Comparison of ENCODE assay signal across 8 mouse cellular contexts in the genomic region with DNA sequence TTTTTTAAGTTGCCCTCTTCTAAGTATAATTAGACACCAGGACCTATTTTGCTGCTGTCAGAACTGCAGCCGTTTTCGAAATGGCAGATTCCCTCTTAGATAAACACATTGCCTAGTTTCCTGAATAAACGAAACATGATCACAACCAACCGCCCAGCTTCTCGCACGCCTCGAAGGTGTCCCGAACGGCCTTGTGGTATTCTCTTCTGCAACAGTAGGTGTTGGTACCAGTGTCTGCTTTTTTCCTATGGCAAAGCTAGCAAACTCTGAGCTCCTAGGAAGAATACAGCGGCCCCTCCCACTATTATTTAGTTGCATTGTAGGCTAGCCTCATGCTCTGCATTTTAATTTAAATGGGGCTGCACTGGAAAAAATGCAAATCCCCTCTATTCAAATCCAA. TPM values are rescaled to one million over a fixed set of nuclear protein-coding genes. Genes with fewer than 3 reads are reported as not detected.
DNase-seq lines count a peak whose midpoint lies in the region; ATAC-seq lines count a peak whose summit lies in the region.

No protein-coding gene starts in this region.

- H3K27me3 ChIP-seq in limb, embryonic 13.5 days: no peaks in the 10 kb centered on the region
- no peaks in the 10 kb centered on the region for H3K27me3 ChIP-seq in neural tube, embryonic 15.5 days (replicated peaks)

- peak overlapping the region; percentile 46 for H3K4me2 ChIP-seq in limb, embryonic 13.5 days (replicated peaks)
- H3K4me2 ChIP-seq in neural tube, embryonic 15.5 days: peak overlapping the region; percentile 41

- ATAC-seq in CD4-positive, CD25-positive, alpha-beta regulatory T cell, adult 4 months: no peak
- no peak for ATAC-seq in limb, embryonic 13.5 days (ENCODE audit: low FRiP score, low read depth)
- no peak for ATAC-seq in neural tube, embryonic 15.5 days (ENCODE audit: low FRiP score)
- no peak for ATAC-seq in activated CD4-positive, CD25-positive, alpha-beta regulatory T cell, adult 4 months

- H3K36me3 ChIP-seq in limb, embryonic 13.5 days: no peaks in the 10 kb centered on the region
- H3K36me3 ChIP-seq in neural tube, embryonic 15.5 days: no peaks in the 10 kb centered on the region

- peak overlapping the region; percentile 15; the same call in 1 of the 2 replicates for H3K4me3 ChIP-seq in limb, embryonic 13.5 days
- peak overlapping the region; percentile 14 for H3K4me3 ChIP-seq in neural tube, embryonic 15.5 days (replicated peaks)

- 4% methylated on average over 10 of the region's 10 CpGs for WGBS in limb, embryonic 13.5 days
- 3% methylated on average over 10 of the region's 10 CpGs for WGBS in neural tube, embryonic 15.5 days

- no peak overlapping the region for H3K9ac ChIP-seq in limb, embryonic 13.5 days
- no peak overlapping the region for H3K9ac ChIP-seq in neural tube, embryonic 15.5 days (replicated peaks)

- H3K27ac ChIP-seq in limb, embryonic 13.5 days: no peak overlapping the region
- H3K27ac ChIP-seq in neural tube, embryonic 15.5 days (replicated peaks): peak overlapping the region; percentile 62

- H3K9me3 ChIP-seq in limb, embryonic 13.5 days: no peaks in the 10 kb centered on the region
- H3K9me3 ChIP-seq in neural tube, embryonic 15.5 days (replicated peaks): no peaks in the 10 kb centered on the region

- DNase-seq in CD4-positive, CD25-positive, alpha-beta regulatory T cell, adult 2 months (ENCODE audit: low read depth, low spot score): peak; percentile 29
- DNase-seq in thymus, postnatal 14 days: peak; percentile 43
- no peak for DNase-seq in thymus, postnatal 36 days
- DNase-seq in spleen, postnatal 14 days (ENCODE audit: low spot score in 2 of 2): no peak

- H3K4me1 ChIP-seq in limb, embryonic 13.5 days: peaks cover 20% of the 10 kb centered on the region
- H3K4me1 ChIP-seq in neural tube, embryonic 15.5 days: peaks cover 10% of the 10 kb centered on the region

RNA-seq across cellular contexts. Expression of gene Zfp217, which starts 45.3 kb away (rescaled TPM):
- 10 to 100 TPM in 1 of 2 experiments, 1 to 10 TPM in 1; 8.1 to 10.4 TPM for polyA plus RNA-seq in CD4-positive, CD25-positive, alpha-beta regulatory T cell, adult 4 months (2017; shearing (Covaris generic))
- polyA plus RNA-seq in limb, embryonic 13.5 days (2015; fragmentation: Nextera tagmentation; extraction: Ambion mirVana): 4.5 and 4.6 TPM in 2 replicates
- polyA plus RNA-seq in neural tube, embryonic 15.5 days (2015; fragmentation: Nextera tagmentation; extraction: Ambion mirVana): 0.82 and 2.4 TPM in 2 replicates
- polyA plus RNA-seq in activated CD4-positive, CD25-positive, alpha-beta regulatory T cell, adult 4 months (2017; shearing (Covaris generic)): 10 to 100 TPM in 1 of 2 experiments, 1 to 10 TPM in 1; 9.1 to 10.4 TPM

Comparison
In these comparisons a context has a peak if more than half of its experiments do, and no peak if none do; other contexts are left out.
1. DNase-seq: peak in CD4-positive, CD25-positive, alpha-beta regulatory T cell, adult 2 months (single experiment) and thymus, postnatal 14 days (single experiment); none in thymus, postnatal 36 days (0 of 2) and spleen, postnatal 14 days (0 of 2).